Mouse (Mus musculus): ENCODE results near the gene Defb48. TPM values are rescaled to one million over a fixed set of nuclear protein-coding genes. Genes with fewer than 3 reads are reported as not detected.

Defb48 gene
- not detected in 2 replicates for polyA plus RNA-seq (2015; fragmentation: Nextera tagmentation; extraction: Ambion mirVana)

DNA sequence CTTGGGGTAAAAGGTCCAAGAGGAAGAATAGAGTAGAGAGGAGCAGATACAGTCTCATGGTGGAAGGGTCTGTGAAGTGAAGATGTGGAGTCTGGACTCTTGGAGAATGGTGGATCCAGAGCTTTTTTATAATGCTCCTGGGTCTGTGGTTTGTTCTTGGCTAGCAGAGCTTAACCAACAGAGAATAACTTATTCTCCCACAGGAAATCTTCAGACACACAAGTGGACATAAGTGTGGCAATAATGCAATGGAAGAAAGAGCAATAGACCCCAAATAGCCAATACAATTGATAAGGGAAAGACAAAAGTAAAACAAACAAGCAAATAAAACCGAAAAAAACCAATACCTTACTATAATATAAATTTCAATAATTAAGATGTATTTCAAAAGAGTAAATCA, at the start of gene Defb48:
Gene Defb48 (minus strand): TSS at position 101 of the 400 bp plus-strand sequence.
- no peak for ATAC-seq (ENCODE audit: extremely low read depth, insufficient number of reproducible peaks, low FRiP score, low TSS enrichment)
- WGBS, result 52% methylated on average over 1 of the region's 1 CpGs
- Histone ChIP-seq H3K4me3 (no peak within 1 kb of the TSS), H3K9me3 (no peaks in the 10 kb centered on the region), H3K27ac (replicated peaks) (no peak within 1 kb of the TSS), H3K9ac (no peak within 1 kb of the TSS), H3K4me2 (no peak within 1 kb of the TSS), H3K36me3 (no peaks in the 10 kb centered on the region), H3K4me1 (no peaks in the 10 kb centered on the region), H3K27me3 (replicated peaks) (no peaks in the 10 kb centered on the region)

DNA sequence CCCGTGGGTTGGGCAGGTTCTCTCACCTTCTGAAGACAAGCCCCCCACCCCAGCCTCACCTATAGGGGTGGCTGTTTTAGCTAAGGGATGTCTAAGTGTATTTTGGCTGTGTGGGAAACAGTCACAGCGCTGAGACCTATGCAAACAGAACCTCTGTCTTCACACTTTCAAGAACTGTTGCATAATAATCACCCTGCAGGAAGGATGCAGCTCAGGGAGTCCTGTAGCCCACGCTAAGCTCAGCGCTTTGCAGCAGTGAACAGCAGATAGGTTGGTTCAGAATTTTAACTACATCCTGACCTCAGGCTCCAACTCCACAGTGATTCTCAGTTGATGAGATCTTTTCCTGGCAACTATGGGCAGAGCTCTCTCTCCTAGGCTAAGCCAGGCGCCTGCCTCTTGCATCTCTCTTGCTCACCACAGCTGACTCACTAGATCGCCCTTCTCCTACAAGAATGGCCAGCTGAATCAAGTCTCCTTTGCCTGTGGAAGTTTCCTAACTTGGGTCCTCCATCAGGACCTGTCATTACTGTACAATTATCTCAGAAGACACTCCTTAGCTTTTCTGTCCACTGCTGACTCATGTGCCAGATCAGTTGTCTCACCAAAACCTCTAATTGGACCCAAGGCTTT, 36.3 kb upstream of the Defb48 start:
- 41% methylated on average over 6 of the region's 6 CpGs for WGBS
- H3K27ac ChIP-seq (replicated peaks), result no peak overlapping the region
- no peak overlapping the region for H3K4me2 ChIP-seq
- peaks cover 30% of the 10 kb centered on the region for H3K27me3 ChIP-seq (replicated peaks)
- peaks cover 22% of the 10 kb centered on the region for H3K4me1 ChIP-seq
- H3K9ac ChIP-seq, result no peak overlapping the region
- no peak for ATAC-seq (ENCODE audit: extremely low read depth, insufficient number of reproducible peaks, low FRiP score, low TSS enrichment)
- H3K9me3 ChIP-seq, result no peaks in the 10 kb centered on the region; the same call in 1 of the 2 replicates
- no peak overlapping the region for H3K4me3 ChIP-seq
- no peaks in the 10 kb centered on the region for H3K36me3 ChIP-seq

DNA sequence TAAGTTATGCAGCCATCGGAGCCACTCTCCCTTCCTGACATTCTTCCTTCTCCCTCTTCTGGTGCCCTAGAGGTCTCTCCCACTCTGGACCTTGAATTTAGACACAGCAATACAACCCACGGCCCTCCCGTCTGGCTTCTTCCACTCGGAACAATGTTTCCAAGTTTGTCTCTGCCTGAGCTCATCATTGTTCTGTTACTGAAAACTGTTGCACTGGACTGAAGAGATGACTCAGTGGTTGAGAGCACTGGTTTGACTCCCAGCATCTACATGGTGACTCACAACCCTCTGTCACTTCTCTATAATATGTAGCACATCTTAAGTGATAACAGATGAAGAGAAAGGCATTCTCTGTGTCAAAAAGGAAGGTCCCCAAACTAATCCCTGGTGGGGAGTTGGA, 30.4 kb upstream of the Defb48 start:
- Histone ChIP-seq H3K27ac (replicated peaks) (no peak overlapping the region), H3K27me3 (replicated peaks) (peaks cover 18% of the 10 kb centered on the region), H3K9me3 (peaks cover 4% of the 10 kb centered on the region; the same call in 1 of the 2 replicates), H3K4me2 (no peak overlapping the region), H3K4me3 (no peak overlapping the region), H3K9ac (no peak overlapping the region), H3K4me1 (peaks cover 6% of the 10 kb centered on the region), H3K36me3 (no peaks in the 10 kb centered on the region)
- ATAC-seq (ENCODE audit: extremely low read depth, insufficient number of reproducible peaks, low FRiP score, low TSS enrichment), result no peak
- WGBS, result 61% methylated on average over 4 of the region's 4 CpGs

DNA sequence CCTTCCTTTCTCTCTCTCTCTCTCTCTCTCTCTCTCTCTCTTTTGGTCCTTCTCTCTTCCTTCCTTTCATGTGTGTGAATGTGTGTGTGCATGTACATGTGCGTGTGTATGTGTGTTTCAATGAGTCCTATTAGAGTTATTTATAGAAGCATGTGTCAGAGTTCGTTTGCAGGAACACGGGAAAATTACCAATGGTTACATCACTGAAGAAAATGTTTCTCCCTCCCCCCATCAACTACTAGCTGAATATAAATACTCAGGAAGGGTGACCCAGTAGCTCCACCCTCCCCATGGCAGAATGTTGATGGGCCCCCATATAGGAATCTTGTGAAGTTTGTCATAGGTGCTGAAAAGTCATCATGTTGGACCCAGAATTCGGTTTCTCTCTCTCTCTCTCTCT, 28.8 kb upstream of the Defb48 start:
- Histone ChIP-seq H3K9ac (no peak overlapping the region), H3K9me3 (peaks cover 4% of the 10 kb centered on the region; the same call in 1 of the 2 replicates), H3K4me1 (no peaks in the 10 kb centered on the region), H3K36me3 (no peaks in the 10 kb centered on the region), H3K4me2 (no peak overlapping the region), H3K4me3 (no peak overlapping the region), H3K27ac (replicated peaks) (no peak overlapping the region), H3K27me3 (replicated peaks) (peaks cover 18% of the 10 kb centered on the region)
- 62% methylated on average over 4 of the region's 4 CpGs for WGBS
- ATAC-seq (ENCODE audit: extremely low read depth, insufficient number of reproducible peaks, low FRiP score, low TSS enrichment), result no peak

DNA sequence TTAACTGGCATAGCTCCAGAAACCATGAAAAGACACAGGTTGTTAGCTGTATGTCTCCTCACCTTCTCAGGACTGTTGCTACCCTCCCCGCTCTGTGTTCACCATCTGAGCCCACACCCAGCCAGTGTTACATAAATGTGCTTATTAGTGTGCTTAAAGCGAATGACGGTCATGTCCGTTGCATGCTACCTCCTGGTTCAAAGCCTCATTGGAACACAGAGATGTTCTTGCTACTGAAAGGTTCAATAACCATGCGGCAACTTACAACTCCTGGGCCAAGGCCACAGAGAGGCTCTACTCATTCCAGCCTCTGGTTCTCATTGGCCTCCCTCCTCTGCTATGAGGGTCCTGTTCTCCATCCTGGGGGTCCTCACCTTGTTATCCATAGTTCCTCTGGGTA, 27.2 kb upstream of the Defb48 start, which contains the start of gene Defb43:
Gene Defb43 (plus strand): TSS at position 301 of the 400 bp plus-strand sequence.
- Histone ChIP-seq H3K9me3 (peaks cover 4% of the 10 kb centered on the region; the same call in 1 of the 2 replicates), H3K4me1 (no peaks in the 10 kb centered on the region), H3K9ac (no peak within 1 kb of the TSS), H3K27me3 (replicated peaks) (0 out of 2 replicates have a peak, but pooled peaks cover 4% of the 10 kb centered on the region), H3K27ac (replicated peaks) (no peak within 1 kb of the TSS), H3K4me3 (no peak within 1 kb of the TSS), H3K36me3 (no peaks in the 10 kb centered on the region), H3K4me2 (no peak within 1 kb of the TSS)
- 91% methylated on average over 5 of the region's 5 CpGs for WGBS
- ATAC-seq (ENCODE audit: extremely low read depth, insufficient number of reproducible peaks, low FRiP score, low TSS enrichment), result no peak

DNA sequence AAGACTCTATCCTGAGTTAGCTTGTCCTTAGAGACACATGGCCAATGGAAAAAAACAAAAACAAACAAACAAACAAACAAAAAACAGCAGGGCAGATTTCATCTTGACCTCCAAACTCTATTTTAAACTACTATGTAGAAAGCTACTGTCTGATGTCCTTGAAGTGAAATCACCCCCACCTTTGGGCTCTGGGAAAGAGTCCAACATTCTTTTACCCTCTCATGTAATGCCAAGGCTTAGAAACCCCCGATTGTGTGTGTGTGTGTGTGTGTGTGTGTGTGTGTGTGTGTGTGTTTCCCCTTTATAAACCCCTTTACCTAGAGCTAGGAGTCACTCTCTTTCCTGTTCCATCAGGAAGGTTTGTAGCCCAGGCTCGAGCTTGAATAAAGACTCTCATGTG, 18.3 kb upstream of the Defb48 start:
- no peak overlapping the region for H3K4me2 ChIP-seq
- no peaks in the 10 kb centered on the region for H3K36me3 ChIP-seq
- ATAC-seq (ENCODE audit: extremely low read depth, insufficient number of reproducible peaks, low FRiP score, low TSS enrichment), result no peak
- no peak overlapping the region for H3K4me3 ChIP-seq
- no peaks in the 10 kb centered on the region for H3K27me3 ChIP-seq (replicated peaks)
- H3K9ac ChIP-seq, result no peak overlapping the region
- WGBS, result 36% methylated on average over 2 of the region's 2 CpGs
- H3K27ac ChIP-seq (replicated peaks), result peak overlapping the region; percentile 76
- H3K4me1 ChIP-seq, result peaks cover 15% of the 10 kb centered on the region
- no peaks in the 10 kb centered on the region for H3K9me3 ChIP-seq

DNA sequence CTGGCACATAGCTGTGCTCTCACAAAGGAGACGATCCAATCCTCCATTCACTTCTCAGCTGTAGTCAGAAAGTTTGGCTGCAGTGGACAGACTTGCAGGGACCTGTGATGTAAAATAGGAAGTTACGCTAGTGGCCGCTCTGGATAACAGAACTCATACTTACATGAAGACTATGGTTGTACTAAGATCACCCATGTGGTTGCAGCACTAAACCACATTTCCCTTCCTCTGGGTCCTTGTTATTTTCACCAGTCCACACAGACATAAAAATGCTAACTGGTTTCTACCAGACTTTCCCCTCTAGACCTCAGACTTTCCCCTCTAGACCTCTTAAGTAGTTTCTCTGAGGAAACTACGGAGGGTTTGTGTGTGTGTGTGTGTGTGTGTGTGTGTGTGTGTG, 14.7 kb upstream of the Defb48 start:
- ATAC-seq (ENCODE audit: extremely low read depth, insufficient number of reproducible peaks, low FRiP score, low TSS enrichment), result no peak
- no peak overlapping the region for H3K9ac ChIP-seq

DNA sequence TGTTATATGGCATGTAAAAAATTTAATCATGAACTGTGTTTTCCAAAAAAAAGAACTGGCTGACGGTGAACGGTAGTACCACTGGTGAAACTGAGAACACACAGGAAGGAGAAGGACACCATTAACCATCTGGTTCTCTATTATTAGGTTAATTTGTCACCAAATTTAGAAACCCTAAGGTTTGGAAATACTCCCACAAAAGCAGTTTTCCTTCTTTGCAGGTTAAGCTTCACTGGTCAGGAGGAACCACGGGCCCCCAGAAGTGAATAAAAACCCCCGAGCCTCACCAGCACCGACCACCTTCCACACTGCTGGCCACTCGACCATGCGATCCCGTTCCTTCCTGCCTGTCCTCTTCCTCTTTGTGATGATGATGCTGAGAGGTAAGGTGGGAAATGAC, 13.5 kb upstream of the Defb48 start, which contains the start of gene Defb47:
Gene Defb47 (plus strand): TSS at position 301 of the 400 bp plus-strand sequence.
- Histone ChIP-seq H3K36me3 (no peaks in the 10 kb centered on the region), H3K27ac (replicated peaks) (no peak within 1 kb of the TSS), H3K9ac (no peak within 1 kb of the TSS), H3K9me3 (no peaks in the 10 kb centered on the region), H3K4me1 (peaks cover 14% of the 10 kb centered on the region), H3K4me2 (no peak within 1 kb of the TSS), H3K4me3 (no peak within 1 kb of the TSS), H3K27me3 (replicated peaks) (no peaks in the 10 kb centered on the region)
- WGBS, result 87% methylated on average over 8 of the region's 8 CpGs
- ATAC-seq (ENCODE audit: extremely low read depth, insufficient number of reproducible peaks, low FRiP score, low TSS enrichment), result no peak

More for the DNA sequence above, 14.7 kb upstream of the Defb48 start:
- H3K4me1 ChIP-seq, result peaks cover 17% of the 10 kb centered on the region
- whole genome bisulfite sequencing, result 83% methylated on average over 4 of the region's 4 CpGs
- no peak overlapping the region for H3K4me3 ChIP-seq
- H3K27me3 ChIP-seq (replicated peaks), result no peaks in the 10 kb centered on the region
- no peaks in the 10 kb centered on the region for H3K9me3 ChIP-seq
- H3K4me2 ChIP-seq, result no peak overlapping the region
- no peaks in the 10 kb centered on the region for H3K36me3 ChIP-seq
- H3K27ac ChIP-seq (replicated peaks), result no peak overlapping the region

DNA sequence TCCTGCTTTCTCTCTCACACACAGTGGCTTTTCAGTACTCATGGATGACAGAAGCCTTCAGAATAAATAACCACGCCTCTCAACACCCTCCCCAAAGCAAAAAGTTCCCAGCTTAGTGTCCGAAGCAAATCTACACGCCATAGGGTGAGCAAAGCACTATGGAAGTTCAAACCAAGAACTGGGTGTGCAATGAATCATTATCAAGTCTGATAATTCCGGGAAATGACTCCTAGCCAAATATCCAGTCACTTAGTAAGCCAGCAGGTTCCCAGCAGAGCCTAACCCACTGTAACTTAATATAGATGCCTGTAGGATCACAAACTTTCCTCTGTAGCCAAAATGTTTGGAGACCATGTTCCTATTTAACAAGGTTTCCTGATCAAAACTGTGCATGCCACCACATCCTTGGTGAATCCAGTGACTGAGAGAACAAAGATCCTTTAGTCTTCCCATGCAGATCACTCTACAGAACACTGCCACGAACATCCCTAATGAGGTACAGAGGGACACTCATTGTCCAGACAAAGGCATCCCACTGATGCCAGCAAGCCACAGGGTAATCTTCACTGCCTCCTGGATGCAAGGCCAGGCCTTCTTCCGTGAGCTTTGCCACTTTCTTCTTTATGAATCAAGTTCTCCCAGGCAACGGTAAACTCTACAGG, 7.7 kb upstream of the Defb48 start:
- H3K27ac ChIP-seq (replicated peaks), result no peak overlapping the region
- WGBS, result 59% methylated on average over 7 of the region's 7 CpGs

DNA sequence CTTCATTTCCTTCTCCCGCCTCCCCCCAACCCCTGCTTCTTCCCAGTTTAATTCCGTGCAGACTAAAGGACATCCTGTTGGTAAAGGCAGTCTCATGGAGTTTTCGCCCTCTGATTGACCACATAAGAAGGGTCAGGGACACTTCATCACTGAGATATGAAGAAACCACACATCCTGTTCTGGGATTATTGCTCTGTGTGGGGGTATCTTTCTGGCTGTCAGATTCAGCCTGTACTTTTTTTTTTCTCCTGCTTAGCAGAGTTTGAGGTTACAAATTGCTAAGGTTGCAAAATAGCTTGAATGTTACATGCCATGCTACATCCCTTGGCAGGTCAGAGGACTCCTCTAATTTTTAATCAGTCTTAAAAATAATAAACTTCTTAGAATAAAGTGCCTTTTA, 7.0 kb upstream of the Defb48 start:
- no peak overlapping the region for H3K27ac ChIP-seq (replicated peaks)
- peaks cover 21% of the 10 kb centered on the region for H3K4me1 ChIP-seq
- H3K4me3 ChIP-seq, result no peak overlapping the region
- H3K4me2 ChIP-seq, result no peak overlapping the region
- H3K36me3 ChIP-seq, result no peaks in the 10 kb centered on the region
- H3K27me3 ChIP-seq (replicated peaks), result no peaks in the 10 kb centered on the region
- WGBS, result 49% methylated on average over 3 of the region's 3 CpGs
- no peaks in the 10 kb centered on the region for H3K9me3 ChIP-seq
- H3K9ac ChIP-seq, result 0 out of 2 replicates have a peak overlapping the region, but pooled peaks have one; percentile 28
- no peak for ATAC-seq (ENCODE audit: extremely low read depth, insufficient number of reproducible peaks, low FRiP score, low TSS enrichment)

More for the DNA sequence above, 7.7 kb upstream of the Defb48 start:
- peaks cover 24% of the 10 kb centered on the region for H3K4me1 ChIP-seq
- no peaks in the 10 kb centered on the region for H3K27me3 ChIP-seq (replicated peaks)
- no peaks in the 10 kb centered on the region for H3K9me3 ChIP-seq
- no peak overlapping the region for H3K9ac ChIP-seq
- no peaks in the 10 kb centered on the region for H3K36me3 ChIP-seq
- no peak overlapping the region for H3K4me2 ChIP-seq
- H3K4me3 ChIP-seq, result no peak overlapping the region
- no peak for ATAC-seq (ENCODE audit: extremely low read depth, insufficient number of reproducible peaks, low FRiP score, low TSS enrichment)

DNA sequence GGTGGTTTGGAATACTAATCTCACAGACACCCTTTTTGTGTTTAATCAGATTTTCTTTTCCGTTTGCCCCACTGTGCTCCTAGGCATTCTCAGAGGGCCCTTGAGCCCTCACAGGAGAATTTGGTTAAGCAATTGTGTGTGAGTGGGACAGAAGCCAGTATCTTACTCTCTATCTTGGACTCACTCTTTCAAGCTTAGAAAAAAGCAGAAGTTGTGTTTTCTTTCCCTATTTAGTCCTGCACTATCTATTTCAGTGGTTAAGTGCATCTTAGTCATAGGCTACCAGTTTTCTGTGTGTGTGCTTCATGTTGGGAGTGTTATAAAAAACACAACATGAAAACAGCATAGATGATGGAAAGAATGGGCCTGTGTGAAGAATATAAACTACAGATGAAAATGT, 4.5 kb downstream of the Defb48 start:
- no peak for ATAC-seq (ENCODE audit: extremely low read depth, insufficient number of reproducible peaks, low FRiP score, low TSS enrichment)
- H3K9ac ChIP-seq, result no peak overlapping the region
- no peak overlapping the region for H3K4me2 ChIP-seq
- no peaks in the 10 kb centered on the region for H3K4me1 ChIP-seq
- 63% methylated on average over 1 of the region's 1 CpGs for WGBS
- H3K36me3 ChIP-seq, result no peaks in the 10 kb centered on the region
- no peak overlapping the region for H3K27ac ChIP-seq (replicated peaks)
- peaks cover 2% of the 10 kb centered on the region; the same call in 1 of the 2 replicates for H3K27me3 ChIP-seq (replicated peaks)
- no peak overlapping the region for H3K4me3 ChIP-seq
- H3K9me3 ChIP-seq, result no peaks in the 10 kb centered on the region
